Mouse (Mus musculus): ENCODE measurements at regions not wholly inside any gene's neighbourhood (a gene's known extent, or its start where the extent isn't known, plus 50 kb on each side); places are given as distances from the start of the nearest gene placed in this dataset.

DNA sequence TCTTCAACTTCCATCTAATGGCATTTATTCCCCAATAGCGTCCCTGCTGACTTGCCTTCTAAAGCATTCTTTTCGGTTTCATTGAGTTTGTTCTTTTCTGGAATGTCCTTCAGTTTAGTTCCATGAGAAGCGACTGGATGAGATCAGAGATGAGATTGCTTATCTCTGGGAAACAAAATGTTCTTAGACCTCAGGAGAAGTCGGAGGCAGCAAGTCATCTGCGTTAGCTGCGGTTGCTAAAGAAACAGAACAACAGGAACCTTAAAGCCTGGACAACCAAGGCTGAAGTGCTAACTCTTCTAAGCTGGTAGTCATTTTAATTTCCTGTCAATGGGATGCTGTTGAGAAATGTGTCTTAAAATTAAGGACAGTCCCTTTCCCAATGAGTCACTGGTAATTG lies 365.3 kb downstream of the Pbx1 start:
- H3K4me1 ChIP-seq (replicated peaks), result peaks cover 26% of the 10 kb centered on the region
- H3K9me3 ChIP-seq, result no peaks in the 10 kb centered on the region
- 71% methylated on average over 6 of the region's 6 CpGs for WGBS
- no peaks in the 10 kb centered on the region; the same call in 1 of the 2 replicates for H3K27me3 ChIP-seq
- no peaks in the 10 kb centered on the region for H3K36me3 ChIP-seq
- no peak overlapping the region for H3K4me2 ChIP-seq
- no peak overlapping the region for H3K9ac ChIP-seq
- no peak for ATAC-seq (ENCODE audit: low read depth)
- 0 out of 2 replicates have a peak overlapping the region, but pooled peaks have one; percentile 18 for H3K27ac ChIP-seq (replicated peaks)
- H3K4me3 ChIP-seq, result no peak overlapping the region

DNA sequence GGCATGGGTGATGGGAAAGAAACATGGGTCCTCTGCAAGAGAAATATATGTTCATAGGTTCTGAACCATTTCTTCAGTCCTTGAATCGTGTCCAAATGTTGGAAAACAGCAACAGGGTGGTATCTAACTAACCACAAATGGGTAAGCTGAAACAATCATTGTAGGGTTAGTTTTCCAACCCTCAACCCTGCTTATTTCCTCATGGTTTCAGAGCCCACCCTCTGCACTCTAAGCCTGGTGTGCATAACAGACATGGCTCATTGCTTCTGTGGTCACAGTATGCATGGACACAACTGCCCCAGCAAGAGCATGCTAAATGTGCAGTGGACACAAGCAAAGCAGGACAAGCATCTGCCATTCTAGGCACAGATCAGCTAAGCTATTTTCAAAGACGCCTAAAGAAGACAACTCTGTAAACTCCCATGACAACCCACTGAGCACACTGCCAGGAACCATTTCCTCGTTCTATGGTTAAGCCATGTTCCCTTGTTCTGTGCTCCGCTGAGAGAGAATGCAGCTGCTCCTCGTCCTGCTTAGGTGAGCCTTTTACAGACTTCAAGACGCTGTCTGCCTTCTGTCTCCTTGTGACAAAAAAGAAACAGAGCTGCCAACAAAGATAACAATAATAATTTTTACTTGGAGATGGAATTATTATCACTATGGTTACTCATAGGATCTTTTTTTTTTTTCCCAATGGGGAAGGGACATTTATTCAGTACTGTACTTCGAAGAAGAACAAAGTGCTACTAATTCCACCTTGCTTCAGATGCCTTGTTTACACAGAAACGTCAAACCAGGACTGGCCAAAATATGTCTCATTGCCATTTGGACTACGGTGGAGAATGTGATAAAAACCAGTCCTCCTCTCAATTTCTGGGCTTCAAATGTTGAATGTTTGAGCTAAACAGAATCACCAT lies 363.8 kb downstream of the Pbx1 start:
- Histone ChIP-seq H3K9me3 (no peaks in the 10 kb centered on the region), H3K4me3 (no peak overlapping the region), H3K36me3 (no peaks in the 10 kb centered on the region), H3K27ac (replicated peaks) (no peak overlapping the region), H3K27me3 (no peaks in the 10 kb centered on the region; the same call in 1 of the 2 replicates), H3K4me1 (replicated peaks) (peaks cover 34% of the 10 kb centered on the region), H3K9ac (no peak overlapping the region), H3K4me2 (no peak overlapping the region)
- no peak for ATAC-seq (ENCODE audit: low read depth)
- 79% methylated on average over 9 of the region's 9 CpGs for WGBS

GRCm38 (mm10) chr1:168068920-168069590 lies 363.0 kb downstream of the Pbx1 start:
- no peak overlapping the region for H3K27ac ChIP-seq (replicated peaks)
- no peak overlapping the region for H3K4me3 ChIP-seq
- no peaks in the 10 kb centered on the region; the same call in 1 of the 2 replicates for H3K27me3 ChIP-seq
- no peaks in the 10 kb centered on the region for H3K9me3 ChIP-seq
- H3K9ac ChIP-seq, result no peak overlapping the region
- no peak overlapping the region for H3K4me2 ChIP-seq
- H3K36me3 ChIP-seq, result no peaks in the 10 kb centered on the region
- H3K4me1 ChIP-seq (replicated peaks), result peaks cover 34% of the 10 kb centered on the region
- 82% methylated on average over 1 of the region's 1 CpGs for WGBS
- no peak for ATAC-seq (ENCODE audit: low read depth)
